Mouse (Mus musculus): ENCODE results near the gene Tubd1.

GRCm38 (mm10) chr11:86540476-86540845, 4.3 kb upstream of the Tubd1 start:
- TF ChIP-seq CTCF (conservative IDR thresholded peaks at IDR 0.05; ENCODE audit: low read length) (no peak), POU5F1 (IDR thresholded peaks at IDR 0.05; ENCODE audit: borderline replicate concordance, low read length) (no peak), NANOG (IDR thresholded peaks at IDR 0.05; ENCODE audit: borderline replicate concordance, low read length) (no peak)

Data from E14TG2a.4 (cell line).